Mouse (Mus musculus): ENCODE data around the gene Dip2c. TPM values are rescaled to one million over a fixed set of nuclear protein-coding genes. Genes with fewer than 3 reads are reported as not detected.

Dip2c gene
- total RNA-seq, 2 experiments from 2014 or later: 25.1 to 26.9 TPM

DNA sequence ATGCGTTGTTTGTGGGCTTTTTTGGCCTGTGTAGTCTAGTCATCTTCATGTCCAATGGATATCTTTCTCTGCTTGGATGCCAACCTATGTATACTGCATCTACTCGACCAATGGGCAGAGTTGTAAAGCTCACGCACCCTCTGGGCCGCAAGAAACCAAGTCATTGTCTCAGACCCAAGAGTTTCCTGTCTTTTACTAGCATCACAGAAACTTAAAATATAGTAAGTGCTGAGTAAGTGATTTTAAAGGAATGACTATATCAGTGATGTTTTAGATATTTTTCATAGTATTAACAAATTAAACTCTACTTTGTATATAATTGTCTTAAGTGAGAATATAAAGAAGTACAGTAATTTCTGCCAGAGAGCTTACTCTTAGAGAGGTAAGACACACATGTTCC is 145.6 kb downstream of the Dip2c start:
- no peak for DNase-seq (ENCODE audit: low spot score in 2 of 2)

DNA sequence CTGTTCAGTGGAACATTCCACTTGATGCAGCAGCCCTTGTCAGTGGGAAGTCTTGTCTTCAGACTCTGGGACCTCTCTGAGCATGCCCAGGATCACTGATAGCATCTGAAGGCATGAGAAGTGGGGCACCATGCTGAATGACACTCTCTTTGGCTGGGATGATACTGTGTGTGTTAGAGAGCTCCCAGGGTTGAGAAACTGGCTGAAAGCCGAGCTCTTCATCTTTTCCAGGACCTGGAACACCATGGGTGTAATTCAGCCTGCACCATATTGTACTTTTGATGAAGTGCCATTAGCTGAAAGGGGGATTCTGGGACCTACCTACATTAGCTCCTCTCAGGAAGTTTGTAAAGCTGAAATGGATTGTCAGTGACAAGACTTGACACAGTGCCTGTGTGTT is 146.5 kb downstream of the Dip2c start:
- no peak for DNase-seq (ENCODE audit: low spot score in 2 of 2)

DNA sequence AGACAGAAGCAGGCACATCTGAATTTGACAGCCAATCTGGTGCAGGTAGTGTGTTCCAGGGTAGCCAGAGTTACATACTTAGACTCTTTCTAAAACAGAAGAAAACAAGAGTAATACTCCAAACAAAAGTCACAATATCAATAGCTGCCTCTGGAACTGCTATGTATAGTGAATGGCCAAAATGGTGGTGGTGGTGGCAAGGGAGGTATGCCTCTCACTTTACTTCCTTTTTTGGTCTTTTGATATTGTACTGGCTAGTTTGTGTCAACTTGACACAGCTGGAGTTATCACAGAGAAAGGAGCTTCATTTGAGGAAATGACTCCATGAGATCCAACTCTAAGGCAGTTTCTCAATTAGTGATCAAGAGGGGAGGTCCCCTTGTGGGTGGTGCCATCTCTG is 148.1 kb downstream of the Dip2c start:
- DNase-seq (ENCODE audit: low spot score in 2 of 2): no peak

DNA sequence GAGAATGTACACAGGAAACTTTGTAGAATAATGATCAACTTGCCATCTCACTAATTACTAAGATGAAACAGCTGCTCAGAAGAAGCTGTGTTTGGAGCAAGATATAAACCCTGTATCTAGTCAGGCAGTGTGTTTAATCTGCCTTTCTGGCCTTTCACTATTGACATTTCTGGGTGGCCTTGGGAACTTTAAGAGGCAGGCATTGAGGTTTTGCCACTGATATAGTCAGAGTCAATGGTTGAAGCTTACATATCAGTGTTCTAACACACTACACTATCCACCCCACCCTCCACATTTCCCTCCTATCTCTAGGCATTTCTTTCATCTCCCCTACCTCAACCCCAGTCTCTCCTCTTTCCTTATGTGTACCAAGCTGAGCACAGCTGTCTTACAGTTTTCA is 149.9 kb downstream of the Dip2c start:
- no peak for DNase-seq (ENCODE audit: low spot score in 2 of 2)

DNA sequence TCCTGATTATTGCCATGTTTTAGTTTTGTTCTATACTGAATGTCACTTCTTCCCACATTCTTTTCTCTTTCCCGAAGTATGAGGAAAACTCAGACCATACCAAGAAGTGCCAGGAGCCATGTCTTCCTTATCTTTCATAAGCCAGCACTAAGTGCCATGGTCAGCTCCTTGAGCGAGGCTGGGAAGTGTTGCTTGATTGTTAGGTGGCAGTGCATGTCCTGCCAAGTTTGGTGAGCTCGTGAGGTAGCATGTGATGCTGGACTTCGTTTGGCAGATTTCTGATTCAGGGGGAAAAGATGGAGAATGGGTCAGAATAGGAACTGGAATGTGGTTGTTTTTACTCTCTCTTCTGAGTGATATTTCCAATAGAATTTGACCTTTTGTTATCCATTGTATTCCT is 150.5 kb downstream of the Dip2c start:
- DNase-seq (ENCODE audit: low spot score in 2 of 2): no peak

DNA sequence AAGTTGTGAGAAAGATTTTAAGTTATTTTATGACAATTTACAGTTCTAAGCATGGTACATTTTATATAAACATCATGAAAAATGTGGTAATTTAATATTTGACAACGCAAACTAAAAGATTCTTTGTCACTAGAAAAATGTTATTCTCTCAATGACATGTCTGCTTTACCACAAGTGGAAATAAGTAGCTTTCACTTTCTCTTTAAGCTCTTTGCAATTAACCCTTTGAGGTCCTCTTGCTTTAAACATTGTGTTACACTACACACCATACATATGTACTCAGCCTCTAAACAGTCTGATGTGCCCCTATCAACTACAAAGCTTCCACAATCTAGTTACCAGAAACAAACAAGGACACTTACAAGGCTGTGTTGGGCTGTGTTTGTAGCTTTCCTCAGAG is 153.6 kb downstream of the Dip2c start:
- no peak for DNase-seq (ENCODE audit: low spot score in 2 of 2)

DNA sequence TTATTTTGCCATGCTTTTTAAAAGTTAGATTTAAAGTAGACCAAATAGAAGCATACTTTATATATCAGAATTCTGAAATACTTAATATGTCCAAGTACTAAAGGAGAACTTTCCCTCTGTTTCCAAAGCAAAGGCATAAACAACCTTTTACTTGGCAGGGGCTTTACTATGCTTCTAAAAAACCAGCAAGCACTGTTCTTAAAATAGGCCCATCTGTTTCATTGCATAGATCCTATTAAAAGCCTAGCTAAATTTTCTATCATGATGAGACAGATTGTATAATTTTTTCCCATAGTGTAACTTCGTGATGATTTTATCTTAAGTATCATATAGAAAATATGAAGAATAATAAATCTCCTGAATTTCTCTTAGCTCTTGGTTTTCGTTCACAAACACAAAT is 154.4 kb downstream of the Dip2c start:
- no peak for DNase-seq (ENCODE audit: low spot score in 2 of 2)

DNA sequence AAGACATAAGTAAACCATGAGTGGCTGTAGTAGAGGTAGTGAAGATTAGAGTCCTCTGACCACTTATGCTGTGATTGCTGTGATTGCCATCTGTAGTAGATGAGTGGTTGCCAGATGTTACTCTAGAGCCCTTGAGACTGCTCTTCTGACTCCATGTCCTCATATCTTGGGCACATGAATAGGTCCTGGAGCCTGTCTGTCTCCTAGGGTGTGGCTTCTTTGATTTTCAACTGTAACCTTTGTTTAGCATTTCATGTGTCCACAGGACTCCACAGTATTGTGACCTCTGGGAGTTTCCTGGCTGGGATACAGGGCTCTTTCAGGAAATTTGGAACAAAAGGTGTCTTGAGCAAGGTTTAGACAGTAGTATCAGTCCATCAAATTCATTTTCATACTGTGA is 155.1 kb downstream of the Dip2c start:
- DNase-seq (ENCODE audit: low spot score in 2 of 2): no peak

DNA sequence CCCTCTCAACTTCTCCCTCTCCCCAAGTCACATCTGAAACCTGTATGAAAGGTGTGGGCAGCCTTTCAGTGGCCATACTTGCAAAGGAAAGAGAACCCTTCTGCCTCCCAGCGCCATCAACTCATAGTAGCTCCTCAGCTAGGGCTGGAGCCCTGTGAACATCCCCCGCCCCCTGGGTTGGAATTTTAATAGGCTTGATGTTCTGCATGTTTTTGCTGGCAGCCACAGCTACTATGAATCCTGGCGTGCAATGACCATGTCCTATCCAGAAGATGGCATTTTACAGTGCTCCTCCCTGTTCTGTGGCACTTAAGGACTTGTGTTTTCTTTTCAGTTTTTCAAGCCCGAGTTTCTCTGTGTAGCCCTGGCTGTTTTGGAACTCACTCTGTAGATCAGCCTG is 166.7 kb downstream of the Dip2c start:
- DNase-seq (ENCODE audit: low spot score in 2 of 2): no peak

DNA sequence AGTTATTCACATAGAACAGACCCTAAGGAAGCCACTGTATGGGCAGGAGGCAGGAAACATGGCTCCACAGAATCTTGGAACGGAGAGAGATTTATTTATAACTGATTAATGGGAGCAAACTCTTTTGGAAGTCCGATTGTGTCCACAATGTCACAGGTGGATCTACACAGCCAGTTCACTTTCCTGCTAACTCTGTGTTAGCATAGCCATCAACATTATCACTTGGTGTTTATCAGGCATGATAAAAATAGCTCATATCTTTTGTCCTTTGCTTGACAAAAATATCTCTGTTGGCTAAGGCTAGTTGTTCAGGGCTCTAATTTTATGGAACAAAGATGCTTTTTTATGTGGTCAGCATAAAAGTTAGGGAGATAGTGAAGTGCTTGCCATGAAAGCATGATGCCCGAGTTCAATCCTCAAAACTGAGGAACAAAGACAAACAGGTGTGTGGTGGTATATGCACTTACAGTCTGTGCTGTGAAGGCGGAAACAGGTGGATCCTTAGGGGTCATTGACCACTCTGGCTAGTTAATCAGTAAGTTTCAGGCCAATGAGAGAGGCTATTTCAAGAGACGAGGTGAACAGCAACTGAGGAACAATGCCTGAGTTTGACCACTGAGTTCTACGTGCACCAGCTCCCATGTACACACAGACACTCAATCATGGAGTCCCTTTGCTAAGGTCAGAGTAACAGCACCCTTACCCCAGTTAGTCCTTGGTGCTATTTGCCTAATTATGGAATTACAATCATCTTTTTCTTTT is 169.4 kb downstream of the Dip2c start:
- DNase-seq (ENCODE audit: low spot score in 2 of 2): no peak

DNA sequence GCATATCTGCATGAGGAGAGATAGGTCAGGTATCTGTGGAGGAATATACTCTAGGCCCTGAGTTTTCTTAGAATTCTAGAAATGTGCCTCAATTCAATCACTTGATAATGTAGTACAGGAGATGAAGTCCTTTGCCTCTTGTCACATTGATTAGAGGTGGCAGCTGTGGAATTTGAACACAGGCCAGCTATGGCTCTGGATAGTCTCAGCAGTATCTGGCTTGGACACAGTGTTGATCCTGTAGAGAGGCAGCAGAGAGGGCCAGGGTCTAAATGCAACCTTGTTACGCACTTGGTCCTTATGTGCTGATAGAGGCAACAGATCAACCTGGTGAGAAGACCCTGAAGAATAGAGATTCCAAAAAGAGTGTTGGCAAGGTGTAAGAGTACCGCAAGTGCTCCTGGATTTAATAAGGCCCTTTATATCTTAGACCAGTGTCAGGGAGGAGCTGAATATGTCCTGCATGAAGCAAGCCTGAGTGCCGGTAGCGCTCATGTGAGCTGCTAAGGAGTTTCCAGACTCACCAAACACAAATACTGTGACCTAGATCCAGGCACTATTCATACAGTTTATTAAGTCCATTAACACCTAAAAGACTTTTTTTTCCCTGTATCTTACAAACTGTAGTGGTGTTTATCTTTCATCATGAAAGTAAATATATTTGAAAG is 170.3 kb downstream of the Dip2c start:
- DNase-seq (ENCODE audit: low spot score in 2 of 2): no peak

DNA sequence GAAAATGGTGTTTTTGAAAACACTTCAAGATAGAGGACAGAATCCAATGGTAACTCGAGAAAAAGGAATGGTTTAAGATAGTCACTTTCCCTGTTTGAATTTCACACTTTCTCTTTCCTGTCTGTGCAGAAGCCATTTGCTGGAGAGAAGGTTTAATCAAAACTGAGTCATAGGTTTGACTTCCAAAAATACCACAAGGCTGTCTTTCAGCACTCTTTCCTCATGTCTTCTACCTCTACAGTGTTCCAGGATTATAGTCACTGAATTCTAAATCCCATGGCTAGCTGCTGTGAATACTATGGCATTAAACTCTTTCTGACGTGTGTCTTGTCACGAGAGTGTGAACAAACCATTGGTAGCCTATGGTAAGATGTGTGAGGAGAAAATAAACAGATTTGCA is 173.9 kb downstream of the Dip2c start:
- no peak for DNase-seq (ENCODE audit: low spot score in 2 of 2)

DNA sequence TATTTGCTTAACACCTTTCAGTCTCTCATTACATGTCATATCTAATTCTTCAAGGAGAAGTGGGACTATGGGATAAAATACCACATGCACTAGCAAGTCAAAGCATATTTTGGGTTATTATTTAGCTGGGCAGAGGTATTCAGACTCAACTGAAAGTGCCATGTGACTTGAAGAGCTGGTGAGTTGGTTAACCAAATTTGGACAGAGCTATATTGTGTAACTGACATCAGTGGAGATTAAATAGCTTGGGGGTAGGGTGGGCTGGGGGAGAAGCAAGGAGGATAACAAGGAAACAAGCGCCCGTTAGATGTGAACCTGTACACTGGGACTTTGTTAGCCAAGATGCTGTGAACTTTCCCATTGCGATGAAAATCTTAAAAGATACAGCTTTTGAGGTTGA is 175.6 kb downstream of the Dip2c start:
- DNase-seq (ENCODE audit: low spot score in 2 of 2): no peak

DNA sequence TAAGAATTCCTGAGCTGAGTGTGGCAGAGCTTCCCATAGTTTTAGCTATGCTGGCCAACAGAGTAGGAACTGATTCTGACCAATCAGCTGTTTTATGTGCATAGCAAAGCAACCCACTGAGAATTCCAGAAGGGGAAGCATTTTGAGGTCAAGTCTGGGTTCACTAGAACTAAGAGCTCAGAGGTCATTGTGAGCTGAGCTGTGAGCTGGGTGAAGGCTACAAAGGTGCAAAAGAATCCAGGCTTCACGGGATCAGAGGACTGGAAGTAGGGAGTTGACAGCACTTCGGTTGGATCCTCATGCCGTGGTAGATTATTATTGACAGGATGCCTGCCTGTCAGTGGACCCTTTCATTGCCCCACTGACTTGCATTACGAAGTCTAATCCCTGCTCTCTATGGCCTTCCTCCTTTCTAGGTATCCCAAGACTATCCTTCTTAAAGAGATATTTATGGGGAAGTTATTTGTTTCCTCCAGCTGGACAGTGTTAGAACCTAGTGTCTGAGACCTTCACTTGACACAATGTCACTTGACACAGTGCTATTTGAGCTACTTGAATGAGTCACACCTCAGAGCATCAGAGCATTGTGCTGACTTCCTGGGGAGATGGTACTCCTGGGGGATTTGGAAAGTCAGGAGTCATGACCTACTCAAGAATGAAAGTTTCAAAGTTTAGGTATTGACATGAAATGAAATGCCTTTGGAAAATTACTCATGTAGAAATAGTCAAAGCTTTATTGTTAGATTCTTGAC is 178.3 kb downstream of the Dip2c start:
- DNase-seq (ENCODE audit: low spot score in 2 of 2): no peak

DNA sequence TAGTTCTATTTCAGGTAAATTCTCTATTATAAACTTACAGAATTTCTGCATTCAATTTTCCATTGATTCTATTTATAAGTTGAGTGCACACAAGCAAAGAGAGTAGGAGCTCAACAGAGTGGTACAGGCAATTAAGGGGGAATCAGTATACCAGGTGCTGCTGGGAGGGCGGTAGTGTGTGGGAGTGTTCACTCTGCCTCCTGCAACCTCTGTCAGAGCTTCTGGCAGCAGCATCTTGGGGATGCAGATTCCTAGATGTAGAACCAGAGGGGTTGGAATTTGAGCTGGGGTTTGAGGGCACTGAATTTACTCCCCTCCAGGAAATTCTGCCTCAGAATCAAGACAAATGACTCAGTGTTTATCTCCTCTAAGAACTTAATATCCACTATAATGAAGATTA is 179.7 kb downstream of the Dip2c start:
- no peak for DNase-seq (ENCODE audit: low spot score in 2 of 2)

DNA sequence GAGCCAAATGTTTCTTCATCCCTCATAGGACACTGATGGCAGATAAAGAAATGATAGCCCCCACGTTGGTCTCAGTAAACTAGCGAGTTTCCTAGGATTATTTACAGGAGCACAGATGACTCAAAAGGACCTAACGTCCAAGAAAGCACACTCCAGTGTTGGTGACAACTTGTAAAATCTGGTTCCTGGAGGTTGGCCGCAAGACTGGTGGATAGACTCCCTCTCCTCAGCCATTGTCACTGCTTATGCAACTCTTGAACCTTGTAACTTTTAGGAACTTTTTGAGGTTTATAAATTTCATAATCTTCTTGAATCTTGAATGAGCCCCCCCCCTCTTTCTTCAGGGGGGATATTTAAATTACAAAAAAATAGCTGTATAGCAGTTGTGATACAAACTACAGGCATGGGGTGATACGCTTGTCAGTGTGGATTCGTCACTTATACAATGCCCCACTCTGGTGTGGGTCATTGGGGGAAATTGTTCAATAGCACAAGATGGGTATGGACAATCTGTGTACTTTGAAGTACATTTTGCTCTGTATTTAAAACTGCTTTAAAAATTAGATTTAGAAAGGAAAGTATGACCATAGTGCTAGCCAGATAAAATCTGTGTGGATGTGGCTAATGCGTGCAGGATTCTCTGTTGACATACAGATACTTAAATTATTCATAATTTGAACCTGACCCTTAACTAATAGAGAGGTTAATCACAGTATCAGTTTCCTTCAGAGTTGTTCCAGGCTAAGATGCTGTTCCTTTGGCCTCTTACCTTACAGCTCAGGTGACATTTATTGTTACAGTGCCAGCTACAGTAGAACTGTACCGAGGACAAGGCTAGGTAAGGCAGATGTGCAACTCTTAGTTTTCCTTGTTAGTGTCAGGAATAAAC is 181.3 kb downstream of the Dip2c start:
- no peak for DNase-seq (ENCODE audit: low spot score in 2 of 2)

DNA sequence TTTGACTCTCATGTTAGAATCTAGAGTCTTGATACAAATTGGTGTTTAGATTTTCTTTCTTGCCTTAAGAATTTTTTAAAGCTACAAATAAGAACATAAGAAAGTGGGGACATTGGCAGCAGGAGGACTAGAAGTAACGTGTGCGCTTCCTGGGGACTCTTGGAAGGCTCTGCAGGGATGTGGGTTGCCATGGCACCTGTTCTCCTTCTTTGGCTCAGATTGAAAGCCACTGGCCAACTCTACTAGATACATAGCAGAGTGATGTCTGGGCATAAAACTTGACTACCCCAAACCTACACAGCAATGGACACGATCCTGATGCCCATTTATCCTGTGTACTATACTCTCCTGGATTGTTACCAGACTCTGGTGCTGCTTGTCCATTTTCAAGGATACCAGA is 188.1 kb downstream of the Dip2c start:
- no peak for DNase-seq (ENCODE audit: low spot score in 2 of 2)

DNA sequence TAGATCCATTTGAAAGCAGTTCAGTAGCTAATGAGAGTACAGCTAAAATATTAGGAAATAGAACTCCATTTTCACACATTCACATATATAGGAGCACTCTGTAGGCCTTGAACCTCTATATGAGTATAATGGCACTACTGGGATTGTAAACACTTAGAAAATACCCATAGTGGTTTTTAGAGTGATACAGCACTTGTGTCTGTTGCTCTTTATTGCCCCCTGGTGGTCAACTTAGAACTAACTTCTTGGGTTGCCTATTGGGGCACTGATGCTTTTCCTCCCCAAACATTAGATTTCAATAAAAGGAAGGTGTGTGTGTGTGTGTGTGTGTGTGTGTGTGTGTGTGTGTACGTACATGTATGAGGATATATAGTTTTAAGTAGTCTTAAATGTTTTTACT is 190.9 kb downstream of the Dip2c start:
- peak in 1 of 2 experiments; percentile 47 for DNase-seq (ENCODE audit: low spot score in 2 of 2)

DNA sequence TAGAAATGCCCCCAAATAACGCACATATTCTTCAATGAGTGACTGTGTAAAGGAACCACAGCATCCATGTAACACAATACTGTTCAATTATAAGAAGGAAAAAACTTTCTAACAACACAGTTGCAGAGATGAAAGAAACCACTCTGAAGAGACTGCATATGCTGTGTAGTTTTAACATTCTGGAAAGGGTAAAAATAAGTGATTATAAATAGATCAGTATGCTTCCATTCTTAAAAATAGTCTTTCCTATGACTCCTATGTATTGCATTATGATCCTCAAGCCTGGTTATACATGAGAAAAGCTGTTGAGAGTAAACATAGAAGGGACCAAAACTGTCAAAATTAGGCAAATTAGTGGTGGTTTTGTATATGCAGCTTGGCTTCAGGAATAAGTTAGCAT is 197.1 kb downstream of the Dip2c start:
- DNase-seq (ENCODE audit: low spot score in 2 of 2): no peak

DNA sequence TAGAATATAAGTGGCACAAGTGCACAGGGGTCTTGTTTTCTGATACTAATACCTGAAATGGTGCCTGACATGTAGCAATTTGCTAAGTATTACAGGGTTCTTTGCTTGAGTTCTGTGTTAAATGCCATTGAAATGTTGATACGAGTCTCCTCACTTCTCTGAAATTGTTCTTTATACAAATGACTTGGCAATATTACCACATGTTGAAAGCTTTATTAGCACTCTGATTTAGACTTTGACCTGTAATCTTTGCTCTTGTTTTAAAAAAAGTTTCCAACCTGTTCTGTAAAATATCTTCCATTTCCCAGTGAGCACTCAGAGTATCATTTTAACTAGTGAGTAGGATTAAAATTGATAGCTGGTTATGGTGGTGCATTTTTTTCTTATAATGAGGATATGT is 205.4 kb downstream of the Dip2c start:
- DNase-seq (ENCODE audit: low spot score in 2 of 2): no peak

DNA sequence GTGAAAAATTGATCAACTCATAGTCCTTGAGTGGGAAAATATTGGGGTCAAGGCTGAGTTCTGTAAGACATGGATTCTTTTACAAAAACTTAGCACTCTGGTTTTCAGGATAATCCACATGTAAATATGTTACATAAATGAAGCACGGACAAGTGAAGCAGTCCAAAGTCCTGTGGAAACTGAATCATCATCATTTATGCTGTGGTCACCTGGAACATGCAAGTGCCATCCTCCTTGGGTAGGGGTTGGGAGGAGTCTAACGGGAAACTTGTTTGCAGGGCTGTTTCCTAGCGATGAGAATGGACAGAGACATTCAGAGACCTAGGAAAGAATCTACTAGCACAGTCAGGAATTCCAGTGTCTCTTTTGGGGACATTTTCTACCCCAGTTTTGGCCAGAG is 213.4 kb downstream of the Dip2c start:
- no peak for DNase-seq (ENCODE audit: low spot score in 2 of 2)

Data from adrenal gland, postnatal 4 days (tissue).